Comparison of ENCODE assay signal across 8 mouse cellular contexts in the genomic region with DNA sequence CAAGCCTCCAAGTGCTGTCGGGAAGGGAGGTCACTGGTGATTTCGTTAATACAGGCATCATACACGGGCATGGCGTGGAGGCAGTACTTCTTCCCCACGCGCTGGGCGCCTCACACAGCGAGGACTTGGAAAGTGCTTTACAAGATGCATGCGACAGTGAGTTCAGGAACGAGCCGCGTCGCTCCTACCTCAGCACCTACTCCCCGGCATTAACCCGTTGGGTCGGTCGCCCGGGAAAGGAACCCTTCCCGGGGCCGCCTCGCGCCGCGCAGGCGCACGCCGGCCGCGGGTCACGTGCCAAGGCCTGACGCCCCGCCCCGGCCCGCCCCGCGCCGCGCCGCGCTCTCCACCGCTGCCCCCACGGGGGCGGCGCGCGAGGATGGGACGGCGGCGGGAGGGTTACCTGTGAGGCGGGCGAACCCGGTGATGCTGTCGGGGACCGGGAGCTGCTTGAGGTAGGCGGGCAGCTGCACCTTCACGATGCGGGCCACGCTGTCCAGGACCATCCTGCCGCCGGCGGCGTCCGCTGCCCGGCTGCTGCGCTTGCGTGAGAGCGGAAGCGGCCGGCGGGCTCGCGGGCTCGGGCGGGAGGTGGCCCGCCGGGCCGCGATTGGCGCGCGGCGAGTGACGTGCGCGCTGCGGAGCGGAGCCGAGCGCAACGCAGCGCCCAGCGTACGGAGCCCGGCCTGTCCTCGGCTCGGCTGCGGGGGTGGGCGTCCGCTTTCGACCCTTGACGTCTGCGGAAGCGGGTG. TPM values are rescaled to one million over a fixed set of nuclear protein-coding genes. Genes with fewer than 3 reads are reported as not detected.
DNase-seq lines count a peak whose midpoint lies in the region; ATAC-seq lines count a peak whose summit lies in the region.

No protein-coding gene starts in this region.

- no peaks in the 10 kb centered on the region for H3K36me3 ChIP-seq in hindbrain, embryonic 11.5 days (ENCODE audit: control insufficient read depth, insufficient read depth, low read length)

- H3K27me3 ChIP-seq in hindbrain, embryonic 11.5 days (ENCODE audit: control insufficient read depth, insufficient read depth, low read length) = no peaks in the 10 kb centered on the region

- DNase-seq in MN1 (ENCODE audit: low spot score) = peak; percentile 90
- DNase-seq in cerebellum, adult 9-10 months = peak; percentile 86
- DNase-seq in hindbrain, embryonic 11.5 days (ENCODE audit: low spot score) = peak; percentile 92
- peak; percentile 79 to 90 for DNase-seq in layer of hippocampus, postnatal 14 days (ENCODE audit: low spot score in 2 of 2)
- DNase-seq in lung, postnatal 10 days = peak; percentile 86
- peak; percentile 74 for DNase-seq in ovary, postnatal 14 days (ENCODE audit: low spot score)
- peak; percentile 76 to 85 for DNase-seq in thymus, postnatal 10 days (ENCODE audit: low spot score in 2 of 2)

- H3K9ac ChIP-seq in hindbrain, embryonic 11.5 days (ENCODE audit: low read depth, low read length) = peak overlapping the region; percentile 81

- H3K4me1 ChIP-seq in hindbrain, embryonic 11.5 days (replicated peaks; ENCODE audit: control insufficient read depth, insufficient read depth, low read length) = no peaks in the 10 kb centered on the region

- peak overlapping the region; percentile 61 for H3K4me2 ChIP-seq in hindbrain, embryonic 11.5 days (replicated peaks; ENCODE audit: low read depth, low read length)

- peak overlapping the region; percentile 91 for H3K27ac ChIP-seq in hindbrain, embryonic 11.5 days (ENCODE audit: low read depth, low read length)

- H3K9me3 ChIP-seq in hindbrain, embryonic 11.5 days (ENCODE audit: control insufficient read depth, low read length) = no peaks in the 10 kb centered on the region

- ATAC-seq in frontal cortex, adult (ENCODE audit: low TSS enrichment) = peak; percentile 94
- peak; percentile 98 for ATAC-seq in hindbrain, embryonic 11.5 days (ENCODE audit: low FRiP score)

- H3K4me3 ChIP-seq in hindbrain, embryonic 11.5 days (ENCODE audit: low read depth, low read length) = peak overlapping the region; percentile 69

- WGBS in hindbrain, embryonic 11.5 days = under 1% methylated on average over 81 of the region's 103 CpGs

RNA-seq across cellular contexts. Expression of gene Cisd2, which starts 0.7 kb away (rescaled TPM):
- polyA plus RNA-seq in hindbrain, embryonic 11.5 days (2014; fragmentation: Nextera tagmentation; extraction: Ambion mirVana) = 80.6 and 92.3 TPM in 2 replicates
- 10 to 100 TPM; 34.5 to 38.2 TPM for total RNA-seq in layer of hippocampus, postnatal 14 days (2021)

RNA-seq across cellular contexts. Expression of gene Ube2d3, which starts 14.9 kb away (rescaled TPM):
- 662 and 666 TPM in 2 replicates for polyA plus RNA-seq in hindbrain, embryonic 11.5 days (2014; fragmentation: Nextera tagmentation; extraction: Ambion mirVana)
- total RNA-seq in layer of hippocampus, postnatal 14 days (2021) = 100 to 1,000 TPM; 246 to 248 TPM

Comparison
In these comparisons a context has a peak if more than half of its experiments do, and no peak if none do; other contexts are left out.
1. Peak in every context shown above with its lines: DNase-seq, ATAC-seq, H3K4me3 ChIP-seq and H3K27ac ChIP-seq.